In the genomic region with DNA sequence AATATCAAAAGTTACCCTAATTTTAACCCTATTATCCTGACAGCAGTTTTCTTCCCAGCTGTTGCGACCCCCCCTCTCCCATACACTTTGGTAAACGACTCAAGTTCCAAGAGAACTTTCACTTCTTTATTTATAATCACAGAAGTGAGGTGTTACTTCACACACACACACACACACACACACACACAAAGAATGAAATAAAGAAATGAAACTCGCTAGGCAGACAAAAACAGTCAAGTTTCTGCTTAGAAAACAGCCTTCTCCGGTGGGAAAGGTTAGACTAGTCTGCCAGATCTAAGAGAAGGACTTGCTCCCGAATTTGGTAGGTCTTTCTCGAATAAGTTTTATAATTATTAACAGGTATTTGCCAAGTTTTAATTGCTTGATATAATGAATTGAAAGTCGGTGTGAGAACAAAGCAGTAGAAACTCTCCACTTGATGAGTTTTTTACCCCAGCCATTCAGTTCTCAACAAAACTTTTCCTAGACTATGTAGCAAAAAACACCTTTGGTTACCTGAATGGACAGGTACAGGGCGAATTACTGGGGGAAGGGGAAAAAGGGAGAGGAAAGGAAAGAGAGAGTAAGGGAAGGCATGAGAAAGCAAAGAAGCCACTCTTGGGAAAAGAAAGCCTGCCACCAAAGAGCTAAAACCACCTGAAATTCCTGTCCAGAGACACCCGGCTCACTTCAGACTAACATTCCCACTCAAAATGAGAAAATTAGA, we compare ENCODE assay signal across 8 mouse cellular contexts. TPM values are rescaled to one million over a fixed set of nuclear protein-coding genes. Genes with fewer than 3 reads are reported as not detected.
DNase-seq lines count a peak whose midpoint lies in the region; ATAC-seq lines count a peak whose summit lies in the region.

No protein-coding gene starts in this region.

- WGBS in forebrain, embryonic 15.5 days = 4% methylated on average over 9 of the region's 9 CpGs
- 5% methylated on average over 9 of the region's 9 CpGs for WGBS in limb, embryonic 15.5 days

- intact Hi-C loops in gastrocnemius, postnatal 14 days (cut with DNase I; ENCODE audit: low total_unique reads) = loop anchor here (10.0 kb wide), 1 partner anchor 187 kb away; the partner anchor contains the start of gene Gtdc1

- H3K4me2 ChIP-seq in forebrain, embryonic 15.5 days (replicated peaks) = peak overlapping the region; percentile 70
- peak overlapping the region; percentile 43 for H3K4me2 ChIP-seq in limb, embryonic 15.5 days

- no peaks in the 10 kb centered on the region for H3K27me3 ChIP-seq in forebrain, embryonic 15.5 days
- peaks cover 38% of the 10 kb centered on the region for H3K27me3 ChIP-seq in limb, embryonic 15.5 days

- H3K36me3 ChIP-seq in forebrain, embryonic 15.5 days = no peaks in the 10 kb centered on the region
- no peaks in the 10 kb centered on the region for H3K36me3 ChIP-seq in limb, embryonic 15.5 days

- peak overlapping the region; percentile 93 for H3K4me3 ChIP-seq in forebrain, embryonic 15.5 days
- peak overlapping the region; percentile 62 for H3K4me3 ChIP-seq in limb, embryonic 15.5 days

- H3K27ac ChIP-seq in forebrain, embryonic 15.5 days (replicated peaks) = peak overlapping the region; percentile 99
- peak overlapping the region; percentile 86 for H3K27ac ChIP-seq in limb, embryonic 15.5 days

- no peaks in the 10 kb centered on the region for H3K9me3 ChIP-seq in forebrain, embryonic 15.5 days
- H3K9me3 ChIP-seq in limb, embryonic 15.5 days = no peaks in the 10 kb centered on the region

- H3K4me1 ChIP-seq in forebrain, embryonic 15.5 days = peaks cover 34% of the 10 kb centered on the region
- peaks cover 20% of the 10 kb centered on the region for H3K4me1 ChIP-seq in limb, embryonic 15.5 days

- no peak for ATAC-seq in forebrain, embryonic 15.5 days (replicated peaks)
- no peak for ATAC-seq in limb, embryonic 15.5 days (ENCODE audit: insufficient number of reproducible peaks, low FRiP score, low TSS enrichment, low read depth)
- ATAC-seq in neutrophil, adult 5-6 weeks (ENCODE audit: extremely low read depth, insufficient number of reproducible peaks, low FRiP score, poor library complexity, severe bottlenecking) = peak; percentile 24; the same call in 1 of the 2 replicates

- peak; percentile 44 for DNase-seq in adrenal gland, adult 2 months
- no peak for DNase-seq in adrenal gland, adult 8-10 months
- peak; percentile 29 for DNase-seq in 3T3-L1 (ENCODE audit: low read depth, low spot score)
- DNase-seq in right cerebral cortex, postnatal 10 days (ENCODE audit: low spot score in 2 of 2) = no peak
- DNase-seq in gastrocnemius, postnatal 14 days = no peak

- peak overlapping the region; percentile 97 for H3K9ac ChIP-seq in forebrain, embryonic 15.5 days (replicated peaks)
- H3K9ac ChIP-seq in limb, embryonic 15.5 days = peak overlapping the region; percentile 39; the same call in 1 of the 2 replicates

RNA-seq across cellular contexts. Expression of gene Zeb2, which starts 5.0 kb away (rescaled TPM):
- 100 to 1,000 TPM; 162 to 223 TPM for total RNA-seq in adrenal gland, adult 2 months (2021)
- 9.8 and 12.4 TPM in 2 replicates for polyA plus RNA-seq in adrenal gland, adult 2 months (2012; rRNA removed)
- total RNA-seq in adrenal gland, adult 8-10 months (2022) = 100 to 1,000 TPM; 131 to 156 (median 144) TPM
- polyA plus RNA-seq in forebrain, embryonic 15.5 days (2015; fragmentation: Nextera tagmentation; extraction: Ambion mirVana) = 106 and 119 TPM in 2 replicates
- polyA plus RNA-seq in limb, embryonic 15.5 days (2015; fragmentation: Nextera tagmentation; extraction: Ambion mirVana) = 53.6 and 58.2 TPM in 2 replicates
- total RNA-seq in neutrophil, adult 5-6 weeks (2017) = 109 and 113 TPM in 2 replicates
- total RNA-seq in gastrocnemius, postnatal 14 days (2021) = 10 to 100 TPM; 40.8 to 59.9 TPM

Comparison
In these comparisons a context has a peak if more than half of its experiments do, and no peak if none do; other contexts are left out.
1. DNase-seq: peak in adrenal gland, adult 2 months (single experiment) and 3T3-L1 (single experiment); none in adrenal gland, adult 8-10 months (single experiment), right cerebral cortex, postnatal 10 days (0 of 2) and gastrocnemius, postnatal 14 days (single experiment).